Mouse (Mus musculus): ENCODE results near the gene Ube2s. TPM values are rescaled to one million over a fixed set of nuclear protein-coding genes. Genes with fewer than 3 reads are reported as not detected.

Gene Ube2s
- polyA plus RNA-seq (2015; fragmentation: Illumina TruSeq; extraction: RNeasy Lipid Tissue Mini Kit (QIAGEN cat#74804); ENCODE audit: insufficient read depth, low read depth, low replicate concordance): 16.8 TPM

DNA sequence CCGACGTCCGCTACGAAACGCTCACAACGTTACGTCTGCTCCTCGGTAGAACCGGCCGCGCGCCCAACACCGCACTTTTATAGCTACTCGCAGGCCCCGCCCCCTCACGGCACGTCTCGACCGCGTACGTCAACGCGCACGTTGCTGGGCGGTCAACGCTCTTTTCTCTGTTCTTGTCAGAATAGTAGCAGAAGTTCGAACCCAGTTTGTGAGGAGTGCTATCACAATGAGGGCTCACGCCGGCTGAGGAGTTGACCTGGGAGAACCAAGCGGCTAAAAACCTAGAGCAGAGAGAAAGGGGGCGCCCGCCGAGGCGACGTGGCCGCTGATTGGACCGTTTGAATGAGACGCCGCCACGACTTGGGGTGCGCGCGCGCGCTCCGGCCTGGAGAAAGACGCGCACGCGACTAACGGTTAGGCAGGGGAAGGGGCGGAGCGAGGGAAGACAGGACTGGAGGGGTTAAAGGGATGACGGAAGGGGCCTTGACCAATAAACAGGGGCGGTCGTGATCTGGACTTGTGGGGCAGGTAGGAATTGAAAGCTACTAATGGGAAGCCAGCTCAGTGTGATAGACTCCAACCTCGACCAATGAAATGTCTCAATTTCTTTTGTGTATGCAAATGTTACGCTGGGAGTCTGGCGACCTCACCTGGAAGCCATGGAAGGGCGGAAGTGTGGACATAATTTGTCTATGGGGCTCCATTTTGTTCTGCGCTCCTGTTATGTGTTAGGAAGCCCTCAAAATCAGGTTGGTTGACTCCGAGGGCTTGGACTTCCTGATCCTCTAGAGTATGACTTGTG lies at the start of gene Ube2s:
TSS of gene Ube2s (minus strand) at position 288 of the 802 bp plus-strand sequence.

DNA sequence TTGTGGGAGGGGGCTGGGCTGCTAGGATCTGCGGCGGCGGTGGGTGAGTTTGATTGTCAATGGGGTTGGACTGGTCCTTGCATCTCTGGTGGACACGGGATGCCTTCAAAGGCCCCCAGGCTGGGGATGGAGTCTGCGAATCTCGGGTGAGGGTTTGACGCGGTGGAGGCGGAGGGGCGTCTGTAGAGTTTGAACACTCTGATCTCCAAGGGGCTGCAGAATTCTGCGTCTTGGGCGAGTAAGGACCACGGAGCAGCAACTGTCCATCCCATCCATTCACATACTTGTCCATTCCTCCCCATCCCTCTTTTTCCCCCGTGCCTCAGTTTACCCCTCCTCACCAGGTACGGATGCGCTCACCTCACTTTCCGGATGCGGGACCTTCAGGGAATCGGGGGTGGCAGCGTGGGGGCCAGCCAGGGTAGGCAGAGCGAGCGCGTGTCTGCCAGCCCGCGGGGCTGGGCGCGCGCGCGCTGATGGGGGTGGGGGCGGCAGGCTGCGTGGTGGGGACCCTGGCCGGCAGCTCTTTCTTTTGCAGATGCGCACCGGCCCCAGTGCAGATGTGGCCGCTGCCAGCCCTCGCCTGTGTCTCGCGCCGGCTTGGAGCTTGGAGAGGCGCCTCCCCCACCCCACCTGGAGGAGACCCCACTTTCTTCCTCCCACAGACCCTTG lies 32.0 kb upstream of the Ube2s start, which contains the start of gene Shisa7:
TSS of gene Shisa7 (minus strand) at position 452 of the 672 bp plus-strand sequence.

DNA sequence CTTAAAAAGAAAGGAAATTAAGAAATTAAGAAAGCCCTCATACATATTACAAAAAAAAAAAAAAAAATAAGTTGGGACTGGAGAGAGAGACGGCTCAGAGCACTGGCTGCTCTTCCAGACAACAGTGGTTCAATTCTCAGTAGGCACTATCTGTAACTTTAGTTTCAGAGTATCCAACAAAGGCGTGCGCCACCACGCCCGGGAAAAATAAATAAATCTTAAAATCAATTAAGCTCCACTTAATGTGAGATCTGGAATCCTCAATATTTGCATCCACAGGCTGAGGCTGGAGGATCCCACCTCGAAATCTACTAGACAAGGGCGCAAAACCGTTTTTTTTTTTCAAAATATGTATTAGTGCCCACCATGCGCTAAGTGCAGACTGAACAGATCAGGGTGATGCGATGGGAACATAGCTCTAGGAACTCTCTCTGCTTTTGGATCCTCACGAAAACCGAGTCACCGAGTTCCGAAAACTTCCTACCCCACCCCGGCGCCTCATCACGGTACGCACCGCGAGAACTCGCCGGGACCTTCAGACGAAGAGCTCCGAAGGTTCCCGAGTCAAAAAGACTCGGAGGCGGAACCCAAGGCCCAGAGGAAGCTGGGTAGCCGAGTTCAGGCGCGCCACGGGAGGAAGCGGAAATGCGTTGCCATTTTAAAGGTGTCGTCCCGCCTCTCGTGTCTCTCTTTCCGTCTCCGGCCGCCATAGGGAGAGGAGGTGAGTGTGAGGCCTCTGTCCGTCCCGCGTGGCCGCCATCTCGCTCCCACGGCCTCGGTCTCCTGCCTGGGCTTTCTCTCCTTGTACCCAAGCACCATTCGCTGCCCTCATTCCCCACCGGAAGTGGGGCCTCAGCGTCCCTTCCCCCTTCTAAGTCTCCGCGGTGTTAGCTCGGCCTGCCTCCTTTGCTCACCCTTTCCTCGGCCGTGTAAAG lies 19.8 kb downstream of the Ube2s start, which contains the start of gene Rpl28:
TSS of gene Rpl28 (plus strand) at position 597 of the 935 bp plus-strand sequence.

DNA sequence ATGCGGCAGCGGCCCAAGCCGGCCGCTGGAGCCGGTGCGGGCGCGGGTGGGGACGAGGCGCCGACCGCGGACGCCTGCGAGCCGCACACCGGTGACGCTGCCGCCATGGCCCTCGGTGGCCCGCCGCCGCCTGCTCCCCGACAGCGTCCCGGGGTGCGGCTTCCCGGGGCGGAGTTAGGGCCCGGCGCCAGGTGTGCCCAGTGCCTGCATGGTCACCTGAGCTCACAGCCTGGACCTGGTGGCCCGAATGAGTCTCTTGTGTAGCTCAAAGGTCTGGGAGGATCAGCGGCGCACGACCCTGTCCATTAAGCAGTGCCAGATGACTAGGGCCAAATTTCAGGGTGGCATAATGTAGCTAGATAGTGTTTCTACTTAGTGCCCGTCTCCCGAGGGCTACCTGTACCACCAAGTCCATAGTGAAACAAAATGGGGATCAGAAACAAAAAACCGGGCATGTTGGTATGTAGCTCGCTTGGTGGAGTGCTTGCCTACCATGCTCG lies 22.9 kb downstream of the Ube2s start, which contains the start of gene Tmem238:
TSS of gene Tmem238 (minus strand) at position 221 of the 500 bp plus-strand sequence.

DNA sequence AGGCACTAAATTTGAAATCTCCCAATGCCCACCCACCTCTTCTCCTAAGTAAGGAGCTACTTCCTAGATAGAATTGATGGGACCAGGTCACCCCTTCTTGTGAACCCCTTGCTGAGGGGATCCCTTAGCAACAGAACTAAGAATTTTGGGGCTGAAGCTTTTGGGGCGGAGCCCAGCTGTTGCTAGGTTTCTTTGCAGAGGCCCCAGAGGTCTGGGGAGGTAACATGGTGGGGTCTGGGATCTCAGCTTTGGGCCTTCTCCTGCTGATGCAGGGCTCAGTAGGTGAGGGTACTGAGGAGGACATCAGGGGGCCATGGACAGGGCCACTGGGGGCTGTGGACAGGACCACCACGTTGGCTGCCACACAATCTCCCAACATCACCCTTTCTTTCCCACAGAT lies 29.6 kb downstream of the Ube2s start, which contains the start of the genes Il11 and Tmem190:
TSS of gene Il11 (minus strand) at position 101 of the 400 bp plus-strand sequence.
TSS of gene Tmem190 (plus strand) at position 179 of the 400 bp plus-strand sequence.

DNA sequence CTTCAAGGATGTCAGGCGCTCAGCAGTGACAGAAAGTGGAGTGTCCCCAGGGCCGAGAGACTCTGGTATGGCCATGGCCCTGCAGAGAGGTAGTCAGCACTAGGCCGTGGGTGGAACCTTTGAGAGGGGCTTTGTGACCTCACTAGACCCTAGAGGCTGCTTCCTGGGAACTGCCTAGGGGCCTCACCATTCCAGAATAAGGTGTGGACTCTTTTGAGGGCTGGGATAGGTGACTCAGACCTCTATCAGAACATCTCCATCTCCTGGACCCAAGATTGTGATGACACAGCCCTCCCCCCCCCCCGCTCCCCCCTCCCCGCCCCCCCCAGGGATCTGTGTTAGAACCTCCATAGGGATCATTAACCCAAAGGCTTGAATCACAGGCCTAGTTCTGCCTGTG lies 41.2 kb downstream of the Ube2s start, which contains the start of gene Fam71e2:
TSS of gene Fam71e2 (minus strand) at position 101 of the 400 bp plus-strand sequence.

DNA sequence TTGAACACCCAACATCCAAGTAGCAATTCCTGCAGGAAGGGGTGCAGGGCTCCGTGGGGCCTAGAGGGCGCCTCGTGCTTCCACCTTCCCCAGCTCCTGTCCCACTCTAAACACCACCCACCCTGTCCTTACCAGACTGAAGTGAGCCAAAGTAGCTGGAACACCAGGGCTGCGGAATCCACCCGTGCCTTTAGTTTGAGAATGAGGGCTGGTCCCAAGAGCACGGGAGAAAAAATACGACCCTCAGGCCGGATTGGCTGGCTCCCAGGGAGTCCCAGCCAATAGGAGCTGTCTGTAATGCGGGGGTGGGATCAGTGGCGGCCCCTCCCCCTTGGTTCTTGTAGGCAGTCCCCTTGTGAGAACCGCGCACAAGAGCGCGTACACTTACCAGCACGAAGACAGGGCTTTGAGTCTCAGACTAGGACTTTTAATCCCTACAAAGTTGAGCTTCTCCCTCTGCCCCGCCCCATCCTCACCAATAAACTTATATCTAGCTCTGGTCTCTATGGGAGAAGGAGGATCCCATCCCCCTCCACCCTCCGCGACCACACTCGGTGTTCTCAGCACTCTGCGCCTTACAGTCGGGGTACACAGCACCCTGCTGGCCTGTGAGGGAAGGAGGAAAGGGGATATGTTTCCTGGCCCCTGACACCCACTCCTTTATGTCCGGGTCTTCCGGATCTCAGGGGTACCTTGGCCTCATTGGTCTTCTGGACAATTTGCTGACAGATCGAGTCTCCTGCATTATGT lies 59.4 kb downstream of the Ube2s start, which contains the start of gene Cox6b2:
TSS of gene Cox6b2 (minus strand) at position 274 of the 750 bp plus-strand sequence.

Other genes with a start within 250 kb of the Ube2s start
- not detected for gene Ptprh, start 208.5 kb downstream of the Ube2s start, polyA plus RNA-seq (2015; fragmentation: Illumina TruSeq; extraction: RNeasy Lipid Tissue Mini Kit (QIAGEN cat#74804); ENCODE audit: insufficient read depth, low read depth, low replicate concordance)
- 8.3 TPM for gene Tmem86b, start 181.2 kb downstream of the Ube2s start, polyA plus RNA-seq (2015; fragmentation: Illumina TruSeq; extraction: RNeasy Lipid Tissue Mini Kit (QIAGEN cat#74804); ENCODE audit: insufficient read depth, low read depth, low replicate concordance)
- 12.0 TPM for gene Ppp6r1, start 153.6 kb downstream of the Ube2s start, polyA plus RNA-seq (2015; fragmentation: Illumina TruSeq; extraction: RNeasy Lipid Tissue Mini Kit (QIAGEN cat#74804); ENCODE audit: insufficient read depth, low read depth, low replicate concordance)
- 10.8 TPM for gene Hspbp1, start 127.5 kb downstream of the Ube2s start, polyA plus RNA-seq (2015; fragmentation: Illumina TruSeq; extraction: RNeasy Lipid Tissue Mini Kit (QIAGEN cat#74804); ENCODE audit: insufficient read depth, low read depth, low replicate concordance)
- 2.4 TPM for gene Brsk1, start 122.0 kb downstream of the Ube2s start, polyA plus RNA-seq (2015; fragmentation: Illumina TruSeq; extraction: RNeasy Lipid Tissue Mini Kit (QIAGEN cat#74804); ENCODE audit: insufficient read depth, low read depth, low replicate concordance)
- gene Tmem150b, start 87.3 kb downstream of the Ube2s start, polyA plus RNA-seq (2015; fragmentation: Illumina TruSeq; extraction: RNeasy Lipid Tissue Mini Kit (QIAGEN cat#74804); ENCODE audit: insufficient read depth, low read depth, low replicate concordance): not detected
- 21.1 TPM for gene Kmt5c, start 72.5 kb downstream of the Ube2s start, polyA plus RNA-seq (2015; fragmentation: Illumina TruSeq; extraction: RNeasy Lipid Tissue Mini Kit (QIAGEN cat#74804); ENCODE audit: insufficient read depth, low read depth, low replicate concordance)
- gene Cox6b2, start 59.5 kb downstream of the Ube2s start, polyA plus RNA-seq (2015; fragmentation: Illumina TruSeq; extraction: RNeasy Lipid Tissue Mini Kit (QIAGEN cat#74804); ENCODE audit: insufficient read depth, low read depth, low replicate concordance): 5.7 TPM
- not detected for gene Fam71e2, start 41.3 kb downstream of the Ube2s start, polyA plus RNA-seq (2015; fragmentation: Illumina TruSeq; extraction: RNeasy Lipid Tissue Mini Kit (QIAGEN cat#74804); ENCODE audit: insufficient read depth, low read depth, low replicate concordance)
- not detected for gene Il11, start 29.7 kb downstream of the Ube2s start, polyA plus RNA-seq (2015; fragmentation: Illumina TruSeq; extraction: RNeasy Lipid Tissue Mini Kit (QIAGEN cat#74804); ENCODE audit: insufficient read depth, low read depth, low replicate concordance)
- gene Tmem190, start 29.7 kb downstream of the Ube2s start, polyA plus RNA-seq (2015; fragmentation: Illumina TruSeq; extraction: RNeasy Lipid Tissue Mini Kit (QIAGEN cat#74804); ENCODE audit: insufficient read depth, low read depth, low replicate concordance): not detected
- 8.4 TPM for gene Tmem238, start 22.9 kb downstream of the Ube2s start, polyA plus RNA-seq (2015; fragmentation: Illumina TruSeq; extraction: RNeasy Lipid Tissue Mini Kit (QIAGEN cat#74804); ENCODE audit: insufficient read depth, low read depth, low replicate concordance)
- 480 TPM for gene Rpl28, start 19.7 kb downstream of the Ube2s start, polyA plus RNA-seq (2015; fragmentation: Illumina TruSeq; extraction: RNeasy Lipid Tissue Mini Kit (QIAGEN cat#74804); ENCODE audit: insufficient read depth, low read depth, low replicate concordance)
- 0.30 TPM for gene Shisa7, start 32.1 kb upstream of the Ube2s start, polyA plus RNA-seq (2015; fragmentation: Illumina TruSeq; extraction: RNeasy Lipid Tissue Mini Kit (QIAGEN cat#74804); ENCODE audit: insufficient read depth, low read depth, low replicate concordance)
- gene Isoc2b, start 57.7 kb upstream of the Ube2s start, polyA plus RNA-seq (2015; fragmentation: Illumina TruSeq; extraction: RNeasy Lipid Tissue Mini Kit (QIAGEN cat#74804); ENCODE audit: insufficient read depth, low read depth, low replicate concordance): 12.2 TPM
- 9.6 TPM for gene Isoc2a, start 64.6 kb upstream of the Ube2s start, polyA plus RNA-seq (2015; fragmentation: Illumina TruSeq; extraction: RNeasy Lipid Tissue Mini Kit (QIAGEN cat#74804); ENCODE audit: insufficient read depth, low read depth, low replicate concordance)
- not detected for gene Gm36210, start 93.9 kb upstream of the Ube2s start, polyA plus RNA-seq (2015; fragmentation: Illumina TruSeq; extraction: RNeasy Lipid Tissue Mini Kit (QIAGEN cat#74804); ENCODE audit: insufficient read depth, low read depth, low replicate concordance)
- 1.4 TPM for gene Zfp628, start 102.6 kb upstream of the Ube2s start, polyA plus RNA-seq (2015; fragmentation: Illumina TruSeq; extraction: RNeasy Lipid Tissue Mini Kit (QIAGEN cat#74804); ENCODE audit: insufficient read depth, low read depth, low replicate concordance)
- 4.6 TPM for gene Nat14, start 109.4 kb upstream of the Ube2s start, polyA plus RNA-seq (2015; fragmentation: Illumina TruSeq; extraction: RNeasy Lipid Tissue Mini Kit (QIAGEN cat#74804); ENCODE audit: insufficient read depth, low read depth, low replicate concordance)
- 1.2 TPM for gene Ssc5d, start 113.2 kb upstream of the Ube2s start, polyA plus RNA-seq (2015; fragmentation: Illumina TruSeq; extraction: RNeasy Lipid Tissue Mini Kit (QIAGEN cat#74804); ENCODE audit: insufficient read depth, low read depth, low replicate concordance)
- gene Sbk2, start 151.8 kb upstream of the Ube2s start, polyA plus RNA-seq (2015; fragmentation: Illumina TruSeq; extraction: RNeasy Lipid Tissue Mini Kit (QIAGEN cat#74804); ENCODE audit: insufficient read depth, low read depth, low replicate concordance): not detected
- not detected for gene Sbk3, start 158.6 kb upstream of the Ube2s start, polyA plus RNA-seq (2015; fragmentation: Illumina TruSeq; extraction: RNeasy Lipid Tissue Mini Kit (QIAGEN cat#74804); ENCODE audit: insufficient read depth, low read depth, low replicate concordance)
- 41.7 TPM for gene Zfp579, start 183.6 kb upstream of the Ube2s start, polyA plus RNA-seq (2015; fragmentation: Illumina TruSeq; extraction: RNeasy Lipid Tissue Mini Kit (QIAGEN cat#74804); ENCODE audit: insufficient read depth, low read depth, low replicate concordance)
- gene Zfp524, start 201.8 kb upstream of the Ube2s start, polyA plus RNA-seq (2015; fragmentation: Illumina TruSeq; extraction: RNeasy Lipid Tissue Mini Kit (QIAGEN cat#74804); ENCODE audit: insufficient read depth, low read depth, low replicate concordance): 7.4 TPM
- gene Fiz1, start 202.1 kb upstream of the Ube2s start, polyA plus RNA-seq (2015; fragmentation: Illumina TruSeq; extraction: RNeasy Lipid Tissue Mini Kit (QIAGEN cat#74804); ENCODE audit: insufficient read depth, low read depth, low replicate concordance): 6.8 TPM
- not detected for gene Gm44973, start 202.9 kb upstream of the Ube2s start, polyA plus RNA-seq (2015; fragmentation: Illumina TruSeq; extraction: RNeasy Lipid Tissue Mini Kit (QIAGEN cat#74804); ENCODE audit: insufficient read depth, low read depth, low replicate concordance)
- gene Zfp865, start 207.8 kb upstream of the Ube2s start, polyA plus RNA-seq (2015; fragmentation: Illumina TruSeq; extraction: RNeasy Lipid Tissue Mini Kit (QIAGEN cat#74804); ENCODE audit: insufficient read depth, low read depth, low replicate concordance): 5.3 TPM
- gene Ccdc106, start 208.0 kb upstream of the Ube2s start, polyA plus RNA-seq (2015; fragmentation: Illumina TruSeq; extraction: RNeasy Lipid Tissue Mini Kit (QIAGEN cat#74804); ENCODE audit: insufficient read depth, low read depth, low replicate concordance): not detected
- gene 4632433K11Rik, start 221.5 kb upstream of the Ube2s start, polyA plus RNA-seq (2015; fragmentation: Illumina TruSeq; extraction: RNeasy Lipid Tissue Mini Kit (QIAGEN cat#74804); ENCODE audit: insufficient read depth, low read depth, low replicate concordance): not detected
- 0.63 TPM for gene Zfp784, start 225.9 kb upstream of the Ube2s start, polyA plus RNA-seq (2015; fragmentation: Illumina TruSeq; extraction: RNeasy Lipid Tissue Mini Kit (QIAGEN cat#74804); ENCODE audit: insufficient read depth, low read depth, low replicate concordance)
- gene Zfp580, start 238.9 kb upstream of the Ube2s start, polyA plus RNA-seq (2015; fragmentation: Illumina TruSeq; extraction: RNeasy Lipid Tissue Mini Kit (QIAGEN cat#74804); ENCODE audit: insufficient read depth, low read depth, low replicate concordance): 2.1 TPM
- gene U2af2, start 249.6 kb upstream of the Ube2s start, polyA plus RNA-seq (2015; fragmentation: Illumina TruSeq; extraction: RNeasy Lipid Tissue Mini Kit (QIAGEN cat#74804); ENCODE audit: insufficient read depth, low read depth, low replicate concordance): 46.4 TPM